Mouse (Mus musculus) frontal cortex, postnatal 36 days (tissue): ENCODE measurements around the gene Cylc2.

Experiments used
- DNase-seq, 2 experiments: peaks; one replicate each; pipeline ENCODE4 v3.0.0; 2022; ENCODE audit warnings: low spot score in 2 of 2

Gene Cylc2

DNA sequence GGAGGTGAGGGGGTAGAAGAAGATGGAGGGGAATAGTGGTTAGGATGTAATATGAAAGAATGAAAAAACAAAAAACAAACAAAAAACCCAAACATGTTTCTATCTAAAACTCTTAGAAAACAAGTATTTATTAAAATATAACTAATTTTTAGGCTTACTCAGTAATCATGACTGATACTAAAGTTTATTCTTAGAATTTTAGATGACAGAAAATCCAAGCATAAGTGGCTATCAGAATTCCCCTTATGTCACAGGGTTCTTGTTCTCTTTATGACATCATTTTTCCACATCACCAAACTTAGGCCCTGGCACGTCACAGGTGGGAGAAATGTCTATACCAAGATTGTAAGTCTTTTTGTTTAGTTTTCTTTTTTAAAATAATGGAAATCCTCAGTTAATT, at the start of gene Cylc2:
Cylc2 (plus strand) TSS at position 301 of the 400 bp plus-strand sequence.
- no peak for DNase-seq
